Mouse (Mus musculus): ENCODE results near the gene Pitpnb.

The Pitpnb gene

DNA sequence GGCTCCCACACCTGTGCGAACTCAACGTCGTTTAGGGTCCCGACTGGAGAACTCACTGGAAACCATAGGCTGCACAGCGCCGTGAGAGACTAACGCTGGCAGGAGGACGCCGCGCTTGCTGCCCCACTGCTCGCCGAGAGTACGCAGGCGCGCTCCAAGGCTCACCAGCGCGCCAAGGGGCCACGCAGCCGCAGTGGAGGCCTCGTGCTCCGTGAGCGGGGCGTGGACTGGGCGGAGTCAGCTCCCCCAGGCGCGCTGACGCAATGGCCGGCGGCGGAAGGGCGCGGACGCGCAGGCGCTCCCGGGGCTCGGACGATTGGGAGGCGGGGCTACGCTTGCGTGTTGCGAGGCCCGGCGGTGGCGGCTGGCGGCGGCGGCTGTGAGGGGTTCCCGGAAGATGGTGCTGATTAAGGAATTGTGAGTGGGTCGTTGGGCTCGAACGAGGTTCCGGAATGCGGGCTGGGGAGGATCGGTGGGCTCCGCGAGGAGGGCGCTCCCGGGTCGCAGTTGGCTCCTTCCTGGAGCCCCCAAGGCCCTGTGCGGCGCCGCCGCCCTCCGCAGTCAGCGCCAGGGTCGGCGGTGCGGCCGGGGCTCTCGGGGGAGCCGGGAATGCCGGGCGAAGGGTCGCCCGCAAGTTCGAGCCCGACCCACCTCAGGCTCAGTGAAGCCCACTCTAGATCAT lies at the start of gene Pitpnb:
TSS of gene Pitpnb (plus strand) at position 347 of the 682 bp plus-strand sequence.
- DNase-seq (ENCODE audit: extremely low spot score), result peak; percentile 99

DNA sequence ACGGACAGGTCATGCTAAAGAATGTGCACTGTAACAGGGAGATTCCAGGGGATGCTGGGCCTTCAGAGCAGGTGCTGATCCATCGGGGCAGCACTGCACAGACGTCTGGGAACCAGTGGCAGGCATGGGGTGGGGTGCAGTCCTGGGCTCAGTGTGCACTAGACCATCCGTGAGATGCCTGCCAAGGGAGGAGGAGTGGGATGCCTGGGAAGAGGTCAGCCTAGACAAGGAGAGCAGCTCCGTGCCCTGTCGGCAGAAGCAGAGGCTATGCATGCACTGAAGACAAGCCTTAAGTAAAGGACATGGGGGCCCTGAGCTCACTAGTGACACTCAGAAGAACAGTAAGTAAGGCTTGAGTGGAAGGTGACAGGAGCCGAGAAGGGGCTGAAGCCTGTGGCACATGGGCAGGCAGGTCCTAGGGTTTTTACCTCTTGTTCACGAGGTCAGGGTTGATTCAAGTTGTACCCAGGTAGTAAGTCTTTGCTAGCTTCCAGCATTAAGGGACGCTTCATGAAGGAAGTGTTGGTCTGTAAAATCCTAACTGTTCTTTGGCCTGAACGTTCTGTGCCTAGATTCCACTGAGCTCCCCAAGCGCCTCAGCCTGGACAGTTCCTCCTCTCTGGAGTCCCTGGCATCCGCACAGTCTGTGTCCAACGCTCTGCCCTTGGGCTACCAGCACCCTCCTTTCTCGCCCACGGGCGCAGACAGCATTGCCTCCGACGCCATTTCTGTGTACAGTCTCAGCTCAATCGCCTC lies 46.0 kb upstream of the Pitpnb start:
- no peak for DNase-seq (ENCODE audit: extremely low spot score)

DNA sequence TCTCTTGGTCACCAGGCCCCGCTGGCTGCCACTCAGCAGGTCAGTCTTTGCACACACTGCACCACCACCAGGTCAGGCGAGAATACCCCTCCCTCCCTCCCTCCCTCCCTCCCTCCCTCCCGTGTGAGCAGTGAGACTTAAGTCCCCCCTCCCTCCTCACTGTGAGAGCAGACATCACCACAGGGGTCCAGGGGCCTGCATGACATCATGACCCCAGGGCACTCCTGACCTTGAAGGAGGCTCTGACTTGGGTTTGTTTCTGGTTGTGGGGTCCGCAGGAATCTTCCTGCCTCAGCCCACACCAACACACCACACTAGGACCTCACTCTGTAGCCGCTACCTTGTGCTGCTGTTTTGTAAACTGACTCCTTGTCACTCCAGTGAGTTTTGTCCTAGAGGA lies 43.0 kb upstream of the Pitpnb start:
- no peak for DNase-seq (ENCODE audit: extremely low spot score)

DNA sequence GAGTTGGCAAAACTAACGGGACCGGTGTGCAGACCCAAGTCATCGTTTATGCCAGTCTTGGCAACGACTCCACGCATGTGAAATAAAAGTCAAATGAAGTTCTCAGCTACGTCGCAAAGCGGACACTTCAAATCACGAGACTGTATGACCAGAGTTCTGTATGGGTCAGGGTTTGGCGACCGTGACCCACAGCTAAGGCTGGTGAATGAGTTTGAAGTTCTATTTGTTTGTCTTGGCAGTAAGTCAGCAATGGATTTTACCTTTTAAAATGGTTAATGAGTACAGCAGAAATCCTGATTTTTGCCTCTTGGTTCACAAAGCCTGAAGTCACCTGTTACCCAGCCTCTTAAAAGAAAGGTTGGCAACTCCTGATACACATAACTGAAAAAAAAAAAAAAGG lies 42.1 kb upstream of the Pitpnb start:
- DNase-seq (ENCODE audit: extremely low spot score), result no peak

DNA sequence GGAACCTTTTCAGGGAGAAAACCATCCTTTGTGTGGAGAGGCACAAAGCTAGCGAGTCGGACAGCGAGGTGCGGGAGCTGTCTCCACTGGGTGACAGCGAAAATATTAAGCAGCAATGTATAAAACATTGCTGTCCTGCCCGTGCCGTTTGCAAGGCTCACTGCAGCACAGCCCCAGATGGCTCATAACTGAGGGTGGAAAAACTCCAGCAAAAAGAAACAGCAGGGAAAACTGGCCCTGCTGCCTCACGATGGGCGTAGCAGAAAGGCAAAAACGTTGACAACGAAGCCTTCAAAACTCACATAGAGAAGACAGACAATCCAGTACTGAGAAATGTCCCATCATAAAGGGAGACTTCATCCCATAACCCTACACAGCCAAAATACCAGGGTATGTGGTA lies 40.5 kb upstream of the Pitpnb start:
- no peak for DNase-seq (ENCODE audit: extremely low spot score)

DNA sequence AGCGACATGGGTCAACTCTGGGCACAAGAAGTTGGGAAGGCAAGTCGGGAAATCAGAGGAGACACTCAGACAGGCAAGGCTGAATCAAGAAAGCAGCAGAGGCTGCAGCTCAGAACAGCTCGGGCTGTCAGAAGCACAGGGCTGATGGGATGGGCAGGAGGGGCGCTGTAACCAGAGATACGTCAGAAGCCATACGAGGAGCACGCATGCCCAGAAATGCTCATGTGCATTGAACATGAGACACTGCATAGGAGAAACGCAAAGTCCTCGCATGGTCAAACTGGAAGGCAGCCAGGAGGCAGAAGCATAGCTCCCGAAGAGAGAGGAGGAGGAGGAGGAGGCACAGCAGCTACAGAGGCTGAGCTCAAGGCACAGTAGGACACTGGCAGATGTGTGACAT lies 38.9 kb upstream of the Pitpnb start:
- no peak for DNase-seq (ENCODE audit: extremely low spot score)

DNA sequence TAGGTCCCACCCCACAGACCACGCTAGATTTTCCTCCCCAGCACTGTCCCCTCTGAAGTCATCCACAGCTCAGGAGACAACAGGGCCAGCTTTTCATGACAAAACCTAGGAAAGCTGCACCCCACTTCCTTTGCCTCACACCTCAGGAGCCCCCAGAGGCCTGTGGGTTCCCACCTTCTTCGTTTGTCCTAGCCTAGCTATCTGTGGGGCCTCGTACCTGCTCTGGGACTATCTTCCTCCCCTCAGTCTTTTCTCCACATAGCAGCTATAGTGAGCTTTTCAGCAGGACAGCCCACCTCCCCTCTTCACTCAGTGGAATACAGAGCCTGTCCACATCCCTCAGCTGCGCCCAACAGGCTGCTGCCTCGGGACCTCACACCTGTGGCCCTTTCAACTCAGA lies 32.8 kb upstream of the Pitpnb start:
- no peak for DNase-seq (ENCODE audit: extremely low spot score)

DNA sequence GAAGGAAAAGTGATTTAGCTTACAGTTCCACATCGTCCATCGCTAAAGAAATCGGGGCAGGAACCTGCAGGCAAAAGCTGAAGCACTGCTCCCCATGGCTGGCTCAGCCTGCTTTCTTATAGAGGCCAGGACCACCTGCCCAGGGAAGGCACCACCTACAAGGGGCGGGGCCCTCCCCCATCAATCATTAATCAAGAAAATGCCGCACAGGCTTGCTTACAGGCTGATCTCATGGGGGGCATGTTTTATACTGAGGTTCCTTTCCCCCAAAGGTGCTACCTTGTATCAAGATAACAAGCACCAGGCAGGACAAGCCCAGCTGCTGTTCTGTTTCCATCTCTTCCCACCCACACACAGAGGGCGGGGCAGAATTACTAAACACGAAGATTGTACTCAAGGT lies 31.9 kb upstream of the Pitpnb start:
- no peak for DNase-seq (ENCODE audit: extremely low spot score)

DNA sequence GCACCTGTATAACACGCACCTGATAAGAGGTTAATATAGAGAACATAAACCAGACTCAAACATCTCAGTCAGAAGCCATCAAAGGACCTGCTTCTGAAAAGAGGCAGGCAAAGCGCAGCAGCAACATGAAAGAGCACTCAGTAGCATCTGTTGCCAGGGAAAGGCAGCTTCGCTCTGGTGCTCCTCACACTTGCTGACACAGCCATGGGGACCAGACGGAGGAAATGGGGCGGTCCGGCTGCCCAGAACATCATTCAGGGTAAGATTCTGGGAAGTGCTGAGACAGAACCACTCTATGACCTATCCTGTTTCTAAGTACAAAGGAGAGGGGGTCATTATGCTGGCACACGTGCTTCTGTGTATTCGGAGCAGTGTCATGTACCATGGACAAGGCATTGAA lies 29.8 kb upstream of the Pitpnb start:
- no peak for DNase-seq (ENCODE audit: extremely low spot score)

DNA sequence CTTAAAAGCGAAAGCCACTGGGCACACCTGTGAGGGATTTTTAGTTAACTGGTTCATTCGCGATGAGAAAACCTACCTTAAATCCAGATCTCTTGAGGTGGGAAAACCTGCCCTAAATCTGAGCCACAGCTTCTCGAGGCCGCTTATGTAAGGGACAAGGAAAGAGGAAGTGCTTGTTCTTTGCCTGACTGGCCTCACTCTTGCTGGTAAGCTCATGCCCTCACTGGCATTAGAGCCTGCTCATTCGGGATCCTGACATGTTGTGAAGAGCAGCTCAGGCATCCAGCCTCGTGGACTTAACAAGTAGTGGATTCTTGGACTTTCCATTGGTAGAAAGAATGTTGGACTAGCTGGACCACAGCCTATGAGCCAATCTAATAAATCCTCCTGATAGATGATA lies 28.8 kb upstream of the Pitpnb start:
- no peak for DNase-seq (ENCODE audit: extremely low spot score)

DNA sequence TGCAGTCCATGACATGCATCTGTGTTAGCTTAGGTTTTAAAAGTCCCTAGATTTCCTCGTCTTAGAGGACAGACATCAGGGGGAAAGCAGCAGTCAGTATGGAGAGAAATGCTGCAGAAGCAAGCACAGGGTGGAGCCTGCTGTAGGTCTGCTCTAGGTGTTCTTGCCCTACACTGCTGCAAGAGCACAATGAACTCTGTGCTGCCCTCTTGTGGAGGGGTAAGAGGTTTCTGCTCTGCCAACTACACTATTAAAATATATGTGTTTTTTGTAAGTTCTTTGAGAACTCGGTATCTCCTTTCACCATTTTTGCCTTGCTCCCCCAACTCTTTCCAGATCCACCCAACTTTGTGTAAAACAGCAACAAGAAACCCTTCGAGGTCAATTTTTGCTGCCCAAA lies 25.8 kb upstream of the Pitpnb start:
- DNase-seq (ENCODE audit: extremely low spot score), result no peak

DNA sequence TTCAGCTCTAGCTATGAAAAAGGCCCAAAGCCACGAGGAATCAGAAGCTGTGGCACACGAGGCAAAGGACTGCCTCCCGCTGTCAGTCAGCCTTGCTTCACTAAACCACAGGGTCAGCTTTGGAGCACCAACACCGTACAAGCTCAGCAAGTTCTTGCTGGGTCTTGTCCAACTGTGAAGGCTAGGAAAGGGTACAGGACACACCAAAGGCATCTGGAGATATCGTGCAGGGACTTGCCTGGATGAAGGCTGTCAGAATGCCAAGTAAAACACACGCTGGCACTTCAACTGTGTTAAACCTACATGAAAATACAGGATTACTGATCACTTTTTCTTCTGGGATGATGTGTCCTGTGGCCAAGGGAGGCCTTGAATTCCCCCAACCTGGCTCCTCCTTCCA lies 20.4 kb upstream of the Pitpnb start:
- DNase-seq (ENCODE audit: extremely low spot score), result no peak

DNA sequence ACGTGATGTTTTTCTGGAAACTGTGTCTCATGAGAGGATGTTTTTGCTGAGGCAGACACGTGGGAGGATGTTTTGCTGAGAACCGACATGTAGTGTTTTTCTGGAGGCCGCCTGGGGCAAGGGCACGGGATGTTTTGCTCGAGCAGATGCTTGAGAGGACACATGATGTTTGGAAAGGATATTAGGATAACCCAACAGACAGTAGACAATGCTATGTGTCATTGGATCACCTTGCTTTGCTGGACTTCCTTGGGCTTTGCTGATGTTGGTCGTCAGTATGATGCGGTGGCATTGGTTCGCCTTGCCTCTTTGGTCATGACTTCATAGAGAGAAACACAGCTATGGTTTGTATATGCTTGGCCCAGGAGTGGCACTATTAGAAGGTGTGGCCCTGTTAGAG lies 16.7 kb upstream of the Pitpnb start:
- no peak for DNase-seq (ENCODE audit: extremely low spot score)

DNA sequence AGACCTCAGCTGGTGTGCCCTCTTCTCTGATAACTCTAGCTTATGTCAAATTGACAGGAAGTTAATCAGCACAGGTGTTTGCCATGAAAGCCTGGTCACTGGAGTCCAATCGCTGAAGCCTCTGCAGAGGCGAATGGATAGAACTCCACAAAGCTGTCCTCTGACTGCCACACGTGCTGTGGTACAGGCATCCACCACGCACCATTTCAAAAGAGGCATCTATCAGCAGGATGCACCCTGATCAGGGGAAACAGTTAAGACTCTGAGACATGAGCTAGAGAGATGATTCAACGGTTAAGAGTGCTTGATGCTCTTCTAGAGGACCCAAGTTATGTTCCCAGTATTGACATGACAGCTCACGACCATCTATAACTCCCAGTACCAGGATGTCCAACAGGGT lies 15.5 kb upstream of the Pitpnb start:
- DNase-seq (ENCODE audit: extremely low spot score), result no peak

DNA sequence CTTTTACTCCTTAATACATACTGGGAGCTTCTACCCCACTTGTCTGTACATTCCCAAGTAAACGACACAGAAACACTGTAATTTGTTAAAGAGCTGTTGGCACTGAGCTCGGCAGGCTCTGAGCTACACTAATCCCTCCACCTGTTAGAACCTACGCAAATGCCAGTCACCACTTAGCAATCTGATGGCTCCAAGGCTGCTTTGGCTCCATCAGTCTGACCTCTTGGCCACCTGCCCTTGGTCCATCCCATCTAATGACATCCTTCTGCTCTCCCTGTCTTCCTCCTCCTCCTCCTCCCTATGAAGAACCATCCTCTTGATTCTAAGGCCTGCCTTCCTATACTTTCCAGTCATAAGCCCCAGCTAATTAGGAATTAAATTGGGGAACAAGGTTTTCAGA lies 13.0 kb upstream of the Pitpnb start:
- no peak for DNase-seq (ENCODE audit: extremely low spot score)

DNA sequence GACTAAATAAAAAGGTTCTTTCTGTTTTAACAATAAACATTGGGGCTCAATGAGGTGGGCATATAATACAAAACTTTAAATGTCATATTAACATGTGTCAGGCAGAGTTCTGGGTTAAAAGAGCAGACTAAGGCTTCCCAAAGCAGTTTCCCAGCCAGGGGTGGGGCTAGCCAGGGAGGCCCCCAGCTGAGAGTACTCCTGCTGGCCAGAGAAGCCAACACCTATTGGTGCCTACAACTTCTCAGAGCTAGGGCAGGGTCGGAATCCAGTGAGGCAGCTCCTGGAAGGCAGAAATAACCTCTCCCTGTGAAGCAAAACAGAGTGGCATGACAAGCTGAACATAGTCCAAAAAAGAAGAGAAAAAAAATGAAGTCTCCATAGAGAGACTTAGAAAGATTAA lies 11.6 kb upstream of the Pitpnb start:
- DNase-seq (ENCODE audit: extremely low spot score), result no peak

DNA sequence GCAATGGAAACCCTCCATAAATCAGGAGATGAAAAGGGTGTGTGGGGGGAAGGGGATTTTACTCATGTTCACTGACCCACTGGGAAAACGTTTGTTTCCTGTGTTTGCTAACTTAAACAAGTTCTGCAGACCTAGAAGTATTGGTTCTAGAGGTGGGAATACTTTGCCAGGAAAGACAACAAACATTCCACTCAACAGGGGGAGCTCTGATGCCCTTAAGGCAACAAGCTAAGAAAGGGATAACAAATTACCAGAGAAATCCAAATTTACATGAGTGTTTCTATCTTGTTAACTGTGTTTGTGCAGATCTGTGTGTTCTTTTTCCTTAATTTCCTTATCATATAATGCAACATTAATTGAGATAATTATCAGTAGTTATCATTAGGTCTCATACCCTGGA lies 4.8 kb upstream of the Pitpnb start:
- DNase-seq (ENCODE audit: extremely low spot score), result no peak

DNA sequence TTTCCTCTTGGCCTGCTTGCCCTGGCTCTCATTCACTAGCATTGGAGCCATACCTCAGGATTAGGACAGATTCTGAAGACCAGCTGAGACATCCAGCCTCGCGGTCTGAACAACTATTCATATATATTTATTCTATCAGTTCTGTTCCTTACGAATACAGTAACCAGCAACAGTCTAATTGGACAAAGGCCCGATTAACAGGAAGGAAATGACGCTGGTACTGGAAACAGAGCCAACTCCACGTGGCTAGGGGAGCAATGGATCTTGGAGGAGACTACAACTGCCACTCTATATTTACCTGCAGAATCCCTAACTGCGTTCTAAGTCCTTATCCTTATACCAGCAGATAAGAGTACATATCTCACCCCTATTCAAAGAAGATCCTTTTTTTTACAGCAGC lies 3.1 kb upstream of the Pitpnb start:
- no peak for DNase-seq (ENCODE audit: extremely low spot score)

DNA sequence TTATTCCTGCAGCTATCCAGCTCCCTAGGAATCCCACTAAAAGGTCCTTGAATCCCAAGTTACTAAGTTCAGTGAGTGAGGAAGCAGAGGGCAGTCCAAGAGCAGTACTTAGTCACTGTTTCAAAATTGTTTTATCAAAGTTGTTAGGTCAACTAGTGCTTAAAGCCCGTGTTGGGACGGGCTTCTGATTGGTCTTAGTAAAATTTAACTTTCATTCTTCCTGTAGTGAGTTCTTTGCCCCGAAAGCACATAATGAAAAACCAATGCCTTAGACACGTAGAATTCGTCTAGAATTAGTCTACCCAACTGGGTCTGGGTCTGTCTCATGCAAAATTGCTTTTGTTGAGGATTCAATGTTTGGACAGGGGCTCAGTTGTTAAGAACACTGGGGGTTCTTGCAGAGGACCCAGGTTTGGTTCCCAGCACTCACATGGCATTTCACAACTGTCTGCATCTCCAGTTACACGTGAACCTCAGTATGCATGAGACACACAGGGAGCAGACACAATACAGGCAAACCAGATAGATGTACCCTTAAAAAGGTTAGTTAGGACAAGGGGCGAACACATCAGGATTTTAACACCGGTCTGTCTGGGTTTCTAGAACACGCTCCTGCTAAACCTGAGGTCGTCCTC lies 664 bp upstream of the Pitpnb start:
- no peak for DNase-seq (ENCODE audit: extremely low spot score)

DNA sequence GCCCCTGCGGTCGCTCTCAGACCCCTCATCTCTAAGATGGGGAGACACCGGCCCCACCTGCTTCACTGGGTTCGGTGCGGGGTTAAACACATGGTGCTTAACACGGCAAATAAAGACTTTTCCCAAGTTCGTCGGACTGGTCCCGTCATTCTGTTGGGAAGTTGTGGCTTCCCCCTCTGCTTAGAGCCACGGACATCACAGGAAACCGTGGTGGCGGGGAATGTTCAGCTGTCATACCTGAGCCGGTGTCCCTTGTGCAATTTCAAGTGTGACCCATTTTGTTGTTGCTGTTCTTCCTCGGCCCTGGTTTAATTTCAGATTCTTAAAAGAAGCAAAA lies 504 bp downstream of the Pitpnb start:
- DNase-seq (ENCODE audit: extremely low spot score), result no peak

DNA sequence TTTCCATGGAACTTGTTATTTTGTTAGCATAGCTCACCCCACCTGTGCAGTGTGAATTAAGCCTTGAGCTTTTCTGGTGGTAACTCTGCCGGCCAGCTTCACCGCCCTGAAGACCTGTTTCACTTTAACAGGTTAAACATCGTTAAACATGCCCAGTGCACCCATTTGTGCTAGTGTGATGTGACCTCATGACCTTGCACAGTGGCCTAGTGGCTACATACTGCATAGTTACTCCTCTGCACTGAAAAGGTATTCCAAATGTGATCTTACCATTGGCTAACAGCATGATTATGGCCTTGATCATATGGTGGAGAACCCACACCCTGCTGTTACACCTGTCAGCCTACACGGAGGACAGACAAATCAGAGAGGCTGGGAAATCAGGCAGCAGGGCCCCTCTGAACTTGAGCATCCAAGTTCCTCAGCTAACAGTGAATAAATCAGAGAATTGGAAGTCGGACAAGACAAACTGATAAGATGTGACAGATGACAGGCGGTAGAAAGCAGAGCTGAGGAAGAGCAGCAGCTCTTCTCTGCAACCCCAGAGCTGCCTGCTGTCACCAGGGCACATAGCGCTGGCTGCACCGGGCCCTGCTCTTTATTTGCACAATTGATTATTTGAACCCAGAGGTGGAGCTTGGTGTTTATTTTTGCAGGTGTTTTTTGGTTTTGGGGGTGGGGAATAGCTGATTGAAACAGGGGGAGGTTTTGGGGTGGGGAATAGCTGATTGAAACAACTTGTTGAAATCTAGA lies 5.6 kb downstream of the Pitpnb start:
- no peak for DNase-seq (ENCODE audit: extremely low spot score)

DNA sequence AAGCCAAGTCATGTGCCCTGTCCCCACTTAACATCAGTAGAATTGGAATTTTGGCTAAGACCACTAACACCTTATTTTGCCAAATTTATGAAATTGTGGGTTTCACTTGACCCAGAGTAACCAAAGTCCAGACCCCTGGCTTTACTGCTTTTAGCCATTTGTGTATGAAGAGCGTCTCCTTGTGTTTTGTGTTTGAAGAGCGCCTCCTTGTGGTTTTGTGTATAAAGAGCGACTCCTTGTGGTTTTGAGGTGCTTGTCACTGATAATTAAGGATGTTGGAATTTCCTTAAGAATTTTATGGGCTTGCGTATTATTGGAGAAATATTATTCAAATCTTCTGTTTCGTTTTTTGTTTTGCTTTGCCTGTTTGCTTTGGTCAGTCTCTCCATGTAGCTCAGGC lies 11.0 kb downstream of the Pitpnb start:
- DNase-seq (ENCODE audit: extremely low spot score), result peak; percentile 50

Data from embryo, embryonic 9.5 days (tissue).